Mouse (Mus musculus) E14TG2a.4 (cell line): ENCODE measurements around the gene Tcam1.

Experiments
- H3K27me3 ChIP-seq: 2 replicates; pipeline ENCODE4 v1.6.1; 2014; ENCODE audit warnings: low read length, control low read depth; ENCODE audit not compliant: insufficient read depth
- H3K36me3 ChIP-seq: 2 replicates; pipeline ENCODE4 v1.6.1; 2014; ENCODE audit warnings: low read length, control low read depth; ENCODE audit not compliant: insufficient read depth
- H3K4me1 ChIP-seq: replicated peaks from 2 replicates; pipeline ENCODE4 v1.6.1; 2014; ENCODE audit warnings: low read depth, low read length, control low read depth
- H3K4me3 ChIP-seq: replicated peaks from 2 replicates; pipeline ENCODE4 v1.5.1; 2014; ENCODE audit warnings: mild to moderate bottlenecking, low read length
- H3K9me3 ChIP-seq: 2 replicates; pipeline ENCODE4 v1.6.1; 2014; ENCODE audit warnings: low read length, control low read depth
- CTCF ChIP-seq: conservative IDR thresholded peaks from 2 replicates; pipeline ENCODE4 v1.5.1; 2014; ENCODE audit warnings: low read length
- NANOG ChIP-seq: IDR thresholded peaks from 2 replicates; pipeline ENCODE4 v1.6.1; 2014; ENCODE audit warnings: borderline replicate concordance, low read length, mixed read lengths
- POU5F1 ChIP-seq: IDR thresholded peaks from 2 replicates; pipeline ENCODE4 v1.6.1; 2014; ENCODE audit warnings: low read length, borderline replicate concordance

Tcam1 gene

DNA sequence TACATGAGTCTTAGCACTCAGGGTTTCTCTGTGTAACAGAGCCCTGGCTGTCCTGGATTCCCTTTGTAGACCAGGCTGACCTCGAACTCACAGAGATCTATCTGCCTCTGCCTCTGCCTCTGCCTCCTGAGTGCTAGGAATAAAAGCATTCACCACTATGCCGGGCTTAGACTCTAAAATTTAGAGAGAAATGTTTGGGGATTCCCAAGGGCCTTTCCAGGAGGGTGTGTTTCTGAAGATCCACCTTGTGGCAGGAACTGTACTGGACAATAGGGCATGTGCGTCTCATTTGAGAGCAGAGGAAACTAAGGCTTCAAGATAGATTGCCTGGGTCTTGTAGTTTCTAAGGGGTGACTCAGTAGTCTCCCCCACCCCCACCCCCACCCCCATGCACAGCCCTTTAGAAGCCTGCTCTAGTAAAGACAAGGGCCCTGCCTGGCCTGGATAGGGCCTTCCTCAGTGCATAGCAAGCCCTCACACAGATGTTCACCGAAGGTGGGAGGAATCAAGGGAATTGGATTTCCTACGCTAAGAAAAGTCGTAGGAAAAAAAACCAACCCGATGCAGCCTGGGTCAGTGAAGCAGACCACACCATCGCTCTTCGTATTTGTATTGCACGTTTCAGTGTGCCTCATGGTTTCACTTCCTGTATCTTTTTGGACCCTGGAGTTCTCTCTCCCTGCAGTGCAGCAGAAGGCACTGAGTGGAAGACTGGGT, 29.0 kb downstream of the Tcam1 start:
- no peak for TF ChIP-seq NANOG
- no peak for TF ChIP-seq POU5F1
- no peak for TF ChIP-seq CTCF
- Histone ChIP-seq H3K36me3 (no peaks in the 10 kb centered on the region), H3K9me3 (peaks cover 4% of the 10 kb centered on the region; the same call in 1 of the 2 replicates), H3K27me3 (no peaks in the 10 kb centered on the region), H3K4me1 (peaks cover 17% of the 10 kb centered on the region), H3K4me3 (no peak overlapping the region)

DNA sequence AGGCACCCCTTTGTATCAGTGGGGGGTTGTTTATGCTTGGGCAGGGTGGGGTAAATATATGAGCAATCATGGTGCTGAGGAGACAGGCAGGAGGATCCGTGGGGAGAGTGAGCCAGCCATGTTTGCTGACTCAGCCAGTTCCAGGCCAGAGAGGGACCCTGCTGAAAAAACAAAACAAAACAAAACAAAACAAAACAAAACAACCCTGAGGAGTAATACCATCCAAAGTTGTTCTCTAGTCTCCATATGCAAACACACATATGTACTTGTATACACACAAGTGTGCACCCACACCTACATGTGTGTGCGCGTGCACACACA, 29.6 kb downstream of the Tcam1 start:
- no peaks in the 10 kb centered on the region for H3K27me3 ChIP-seq
- peaks cover 18% of the 10 kb centered on the region for H3K4me1 ChIP-seq
- TF ChIP-seq CTCF (no peak), NANOG (no peak), POU5F1 (no peak)
- no peak overlapping the region for H3K4me3 ChIP-seq
- H3K9me3 ChIP-seq = no peaks in the 10 kb centered on the region
- no peaks in the 10 kb centered on the region for H3K36me3 ChIP-seq

DNA sequence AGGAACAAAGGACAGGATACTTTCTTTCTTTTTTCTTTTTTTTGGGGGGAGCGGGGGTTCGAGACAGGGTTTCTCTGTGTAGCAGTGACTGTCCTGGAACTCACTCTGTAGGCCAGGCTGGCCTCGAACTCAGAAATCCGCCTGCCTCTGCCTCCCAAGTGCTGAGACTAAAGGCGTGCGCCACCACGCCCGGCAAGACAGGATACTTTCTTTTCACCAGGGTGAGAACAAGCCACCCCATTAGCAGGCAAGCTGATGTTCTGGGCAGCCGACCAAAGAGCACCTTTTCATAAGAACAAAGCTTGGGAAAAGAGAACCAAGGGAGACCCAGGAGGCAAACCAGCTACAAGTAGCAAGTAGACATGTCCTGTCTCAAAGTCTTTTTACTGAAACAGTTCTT, 30.3 kb downstream of the Tcam1 start:
- TF ChIP-seq NANOG (no peak), CTCF (no peak), POU5F1 (no peak)
- Histone ChIP-seq H3K36me3 (no peaks in the 10 kb centered on the region), H3K27me3 (no peaks in the 10 kb centered on the region), H3K9me3 (no peaks in the 10 kb centered on the region), H3K4me3 (no peak overlapping the region), H3K4me1 (peaks cover 18% of the 10 kb centered on the region)

DNA sequence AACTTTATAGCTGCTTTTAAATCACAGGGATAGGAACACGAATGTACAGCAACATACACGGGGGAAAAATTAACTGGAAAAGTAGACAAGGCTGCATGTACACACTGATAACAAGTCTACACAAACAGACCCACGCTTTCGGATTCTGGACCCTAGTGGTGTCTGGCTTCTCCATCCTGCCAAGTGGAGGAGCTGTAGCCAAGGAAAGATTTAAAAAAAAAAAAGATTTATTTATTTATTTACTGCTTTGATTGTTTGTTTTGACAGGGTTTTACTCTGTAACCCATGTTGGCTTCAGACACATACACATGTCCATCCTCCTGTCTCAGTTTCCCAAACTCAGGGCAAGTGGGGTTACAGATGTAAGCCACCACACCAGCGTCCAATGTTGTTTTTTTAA, 31.0 kb downstream of the Tcam1 start:
- no peak for TF ChIP-seq POU5F1
- TF ChIP-seq CTCF = no peak
- TF ChIP-seq NANOG = no peak
- Histone ChIP-seq H3K4me1 (peaks cover 18% of the 10 kb centered on the region), H3K27me3 (peaks cover 3% of the 10 kb centered on the region; the same call in 1 of the 2 replicates), H3K4me3 (no peak overlapping the region), H3K9me3 (no peaks in the 10 kb centered on the region), H3K36me3 (no peaks in the 10 kb centered on the region)

DNA sequence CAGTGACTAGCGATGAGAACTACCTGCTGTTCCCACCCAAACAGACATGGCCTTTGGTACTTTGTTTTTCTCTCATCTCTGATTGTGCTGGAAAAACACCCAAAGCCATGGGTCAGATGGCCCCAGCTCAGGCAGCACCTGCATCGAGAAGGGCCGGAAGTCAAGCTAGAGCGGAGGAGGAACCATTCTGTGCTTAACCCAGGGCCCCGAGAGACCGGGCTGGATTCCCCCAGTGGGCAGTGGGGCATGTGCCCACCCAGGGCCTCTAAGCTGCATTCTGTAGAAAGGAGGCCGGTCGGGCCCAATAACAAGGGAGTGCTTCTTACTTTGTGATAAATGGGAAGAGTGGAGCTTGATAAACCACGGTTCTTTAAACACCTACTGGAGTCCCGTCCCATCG, 31.7 kb downstream of the Tcam1 start:
- H3K27me3 ChIP-seq = peaks cover 3% of the 10 kb centered on the region; the same call in 1 of the 2 replicates
- H3K4me1 ChIP-seq = peaks cover 22% of the 10 kb centered on the region
- no peaks in the 10 kb centered on the region for H3K36me3 ChIP-seq
- no peaks in the 10 kb centered on the region for H3K9me3 ChIP-seq
- no peak overlapping the region for H3K4me3 ChIP-seq
- no peak for TF ChIP-seq POU5F1
- no peak for TF ChIP-seq NANOG
- no peak for TF ChIP-seq CTCF

DNA sequence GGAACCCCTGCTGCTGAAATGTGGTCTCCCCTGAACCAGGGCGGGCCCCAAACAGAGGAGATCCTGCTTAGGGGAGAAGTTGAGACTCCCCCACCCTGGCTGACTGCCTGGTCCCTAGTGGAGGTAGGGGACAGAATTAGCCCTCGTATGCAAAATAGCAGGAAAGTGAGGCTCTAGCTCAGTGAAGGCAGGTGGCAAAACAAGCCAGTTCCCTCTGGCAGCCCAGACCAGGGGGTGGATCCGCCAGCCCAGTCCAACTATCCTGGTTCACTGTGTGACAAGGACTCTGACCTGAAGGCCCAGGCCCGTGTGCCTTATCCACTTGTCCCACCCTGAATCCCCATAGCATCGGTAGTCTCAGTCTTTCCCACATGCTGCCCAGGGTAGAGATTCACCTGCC, 33.7 kb downstream of the Tcam1 start:
- TF ChIP-seq POU5F1 (no peak), NANOG (no peak), CTCF (no peak)
- H3K9me3 ChIP-seq = no peaks in the 10 kb centered on the region
- peaks cover 5% of the 10 kb centered on the region for H3K27me3 ChIP-seq
- H3K4me1 ChIP-seq = peaks cover 38% of the 10 kb centered on the region
- no peaks in the 10 kb centered on the region for H3K36me3 ChIP-seq
- peak overlapping the region; percentile 35; the same call in 1 of the 2 replicates for H3K4me3 ChIP-seq

DNA sequence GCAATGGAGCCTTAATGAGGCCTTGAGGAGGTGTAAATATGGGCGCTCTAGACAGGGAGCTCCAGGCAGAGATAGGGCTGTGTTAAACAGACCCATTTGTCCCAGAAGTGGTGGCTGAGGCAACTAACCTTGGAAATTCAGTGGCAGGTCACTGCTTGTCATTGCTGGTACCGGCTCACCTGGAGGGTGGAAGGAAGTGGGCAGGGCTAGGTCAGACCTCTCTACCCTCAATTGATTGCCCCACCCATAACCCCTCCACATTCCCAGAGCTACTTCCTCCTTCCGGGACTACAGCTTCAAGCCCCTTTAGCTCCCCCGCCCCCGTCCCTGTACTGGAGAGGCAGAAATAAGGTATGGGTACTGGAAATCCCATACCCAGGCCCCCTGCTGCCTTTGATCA, 37.1 kb downstream of the Tcam1 start:
- Histone ChIP-seq H3K4me3 (peak overlapping the region; percentile 2; the same call in 1 of the 2 replicates), H3K4me1 (peaks cover 34% of the 10 kb centered on the region), H3K27me3 (peaks cover 27% of the 10 kb centered on the region), H3K9me3 (no peaks in the 10 kb centered on the region), H3K36me3 (no peaks in the 10 kb centered on the region)
- TF ChIP-seq POU5F1 (no peak), CTCF (no peak), NANOG (no peak)

DNA sequence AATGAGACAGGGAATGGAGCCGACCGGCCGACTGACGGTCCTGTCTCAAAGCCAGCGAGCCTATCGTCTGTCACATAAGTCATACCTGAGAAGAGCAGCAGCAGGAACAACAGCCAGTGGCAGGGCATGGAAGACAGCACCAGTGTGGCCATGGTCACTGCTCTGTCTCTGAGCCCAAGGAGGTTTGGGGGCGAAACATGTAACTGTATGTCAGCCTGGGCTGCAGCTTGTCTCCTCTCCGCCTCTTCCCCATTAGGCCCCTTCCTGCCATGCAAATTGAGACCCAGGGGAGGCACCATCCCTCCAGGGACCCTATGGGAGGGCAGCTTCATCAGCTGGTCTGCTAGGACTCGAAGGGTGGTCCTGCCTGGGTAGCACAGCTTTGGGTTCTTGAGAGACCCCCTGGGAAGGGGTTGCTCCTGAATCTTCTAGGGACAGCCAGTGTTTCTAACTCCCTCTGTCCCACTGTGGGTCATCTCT, 37.9 kb downstream of the Tcam1 start, which contains the start of gene Cd79b:
Cd79b (minus strand) TSS at position 430 of the 480 bp plus-strand sequence.
- TF ChIP-seq POU5F1 (no peak), NANOG (no peak)
- peak within 1 kb of the TSS; percentile 2; the same call in 1 of the 2 replicates for H3K4me3 ChIP-seq

DNA sequence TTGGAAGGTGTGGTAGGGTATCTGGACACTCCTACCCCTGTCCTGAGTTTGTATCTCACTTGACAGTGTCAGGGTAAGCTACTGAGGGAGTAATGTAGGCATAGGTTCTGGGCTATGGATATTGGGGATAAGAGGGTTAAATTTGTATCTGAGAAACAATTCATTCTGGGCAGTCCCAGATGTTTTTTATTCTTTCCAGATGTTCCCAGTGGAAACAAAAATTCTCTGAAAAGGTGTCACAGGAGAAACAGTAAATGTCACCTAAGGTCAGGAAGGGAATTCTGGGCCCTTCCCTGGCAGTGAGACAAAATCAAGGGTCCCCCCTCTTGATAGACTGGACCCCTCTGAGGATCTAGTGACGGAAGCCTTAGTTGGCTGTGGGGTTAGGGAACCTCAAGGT, 39.9 kb downstream of the Tcam1 start:
- H3K4me1 ChIP-seq = peaks cover 38% of the 10 kb centered on the region
- TF ChIP-seq POU5F1 (no peak), NANOG (no peak), CTCF (no peak)
- no peaks in the 10 kb centered on the region for H3K36me3 ChIP-seq
- H3K4me3 ChIP-seq = no peak overlapping the region
- peaks cover 44% of the 10 kb centered on the region for H3K27me3 ChIP-seq
- no peaks in the 10 kb centered on the region for H3K9me3 ChIP-seq

More for the DNA sequence above, 37.9 kb downstream of the Tcam1 start, which contains the start of gene Cd79b:
- H3K4me1 ChIP-seq = peaks cover 42% of the 10 kb centered on the region
- no peaks in the 10 kb centered on the region for H3K9me3 ChIP-seq
- H3K27me3 ChIP-seq = peaks cover 35% of the 10 kb centered on the region
- H3K36me3 ChIP-seq = no peaks in the 10 kb centered on the region
